Mouse (Mus musculus) cerebellum, postnatal 10 days (tissue): ENCODE results near the gene Trim80.
A peak's percentile ranks its signal among the peaks of the same experiment; 100 is the strongest.
"Not testable (repeated sequence)": the region's sequence is repeated elsewhere in the genome, so short reads cannot be mapped to it uniquely, and the experiment has no call there.

Experiments
- DNase-seq, 2 experiments: peaks; one replicate each; pipeline ENCODE4 v3.0.0; 2021; ENCODE audit warnings: mixed read lengths in 2 of 2

Trim80 gene

DNA sequence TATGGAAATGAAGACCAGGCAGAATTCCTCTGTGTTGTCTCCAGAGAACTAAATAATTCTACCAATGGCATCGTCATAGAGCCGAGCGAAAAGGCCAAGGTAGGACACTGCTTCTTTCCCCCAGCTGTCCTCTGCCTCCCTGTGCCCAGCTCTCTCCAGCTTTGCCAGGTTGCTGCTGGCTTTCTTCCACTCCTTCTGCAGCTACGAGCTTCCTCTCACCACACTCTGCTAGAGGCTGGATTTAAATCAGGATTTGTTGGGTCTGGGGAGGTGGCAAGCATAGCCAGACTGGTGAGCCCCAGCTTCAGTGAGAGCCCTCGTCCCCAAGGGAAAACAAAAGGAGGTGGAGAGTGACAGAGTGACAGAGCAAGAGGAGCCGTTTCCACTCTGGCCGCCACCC, 11.0 kb upstream of the Trim80 start:
- peak; percentile 77 to 83 for DNase-seq

- DNase-seq: no peak
Measured at GRCm38 (mm10) chr11:115430561-115430960, 9.8 kb upstream of the Trim80 start.

- DNase-seq: no peak
Measured at GRCm38 (mm10) chr11:115432814-115433213, 7.5 kb upstream of the Trim80 start.

- DNase-seq: no peak
Measured at GRCm38 (mm10) chr11:115433342-115433741, 7.0 kb upstream of the Trim80 start.

- DNase-seq: peak; percentile 74 to 75
Measured at GRCm38 (mm10) chr11:115435596-115436337, 4.6 kb upstream of the Trim80 start.

GRCm38 (mm10) chr11:115437571-115438122, 2.7 kb upstream of the Trim80 start:
- no peak for DNase-seq

DNA sequence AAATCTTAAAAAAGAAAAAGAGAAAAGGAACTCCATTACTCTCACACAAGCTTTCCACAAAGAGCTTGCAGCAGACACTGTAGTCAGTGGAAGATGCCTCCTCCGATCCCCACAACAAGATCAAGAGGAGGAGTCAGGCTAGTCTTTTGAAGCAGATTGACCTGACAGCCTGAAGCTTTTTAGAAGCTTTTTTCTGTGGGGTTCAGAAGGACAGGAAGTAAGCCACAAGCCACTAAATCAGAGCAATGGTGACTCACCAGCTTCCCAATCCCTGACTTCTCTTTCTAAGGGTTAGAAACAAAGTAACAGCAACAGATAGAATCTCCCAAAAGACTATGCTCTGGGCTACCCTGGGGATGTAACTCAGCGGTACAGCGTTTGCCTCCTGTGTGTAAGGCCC, 1.0 kb upstream of the Trim80 start:
- DNase-seq: no peak

DNA sequence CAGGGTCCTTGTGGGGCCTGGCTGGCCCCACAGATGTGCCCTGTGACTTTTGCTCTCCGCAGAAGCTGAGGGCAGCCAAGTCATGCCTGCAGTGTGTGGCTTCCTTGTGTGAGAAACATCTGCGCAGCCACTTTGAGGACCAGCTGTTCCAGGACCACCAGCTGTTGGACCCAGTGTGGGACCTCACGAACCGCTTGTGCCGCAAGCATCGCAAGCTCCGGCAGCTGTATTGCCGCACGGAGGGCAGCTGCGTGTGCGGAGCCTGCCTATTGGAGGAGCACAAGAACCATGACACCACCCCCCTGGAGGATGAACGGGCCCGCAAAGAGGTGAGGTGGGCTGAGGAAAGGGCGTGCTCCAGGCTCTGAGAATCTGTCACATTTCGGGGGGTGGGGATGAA, 1.1 kb downstream of the Trim80 start:
- no peak for DNase-seq

DNA sequence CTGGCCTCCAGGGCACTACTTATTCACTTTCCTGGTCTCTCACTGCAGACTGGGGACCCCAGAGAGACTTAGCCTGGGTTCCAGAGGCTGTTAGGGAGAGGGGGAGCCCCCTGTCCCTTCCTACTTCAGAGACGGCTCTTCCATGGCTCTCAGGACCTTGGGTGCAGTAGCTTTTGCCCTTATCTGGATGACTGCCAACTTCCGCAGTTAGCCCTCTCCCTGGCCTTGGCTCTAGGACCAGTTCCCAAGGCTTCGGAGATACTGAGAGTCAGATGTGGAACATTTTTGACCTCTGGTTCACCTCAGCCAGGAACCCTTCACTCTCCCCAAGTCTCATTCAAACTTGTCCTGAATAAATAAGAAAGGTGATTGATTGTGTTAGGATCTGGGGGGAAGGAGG, 6.6 kb downstream of the Trim80 start:
- no peak for DNase-seq

DNA sequence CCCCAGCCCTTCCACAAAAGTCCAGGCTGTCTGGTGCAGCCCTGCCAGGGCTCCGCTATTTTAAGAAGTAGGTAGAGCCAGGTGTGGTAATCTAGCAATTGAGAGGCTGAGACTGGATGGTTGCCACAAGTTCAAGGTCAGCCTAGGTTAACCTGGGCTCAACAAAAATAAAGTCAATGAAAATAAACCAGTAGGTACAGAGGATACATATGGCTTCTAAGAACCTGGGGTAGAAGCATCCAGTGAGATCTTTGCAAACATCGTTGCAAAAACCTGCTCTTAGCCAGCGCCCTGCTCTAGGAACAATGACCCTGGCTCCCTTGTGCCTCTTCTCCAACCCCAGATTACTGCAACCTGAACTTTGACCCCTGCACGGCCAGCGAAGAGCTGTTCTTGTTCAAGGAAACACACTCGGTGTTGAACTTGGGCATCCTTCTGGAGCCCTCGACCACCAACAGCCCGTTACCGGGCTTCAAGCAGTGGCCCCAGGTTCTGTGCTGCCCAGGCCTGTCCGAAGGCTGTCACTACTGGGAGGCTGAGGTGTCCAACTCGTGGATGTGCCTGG, 7.1 kb downstream of the Trim80 start:
- no peak for DNase-seq

- no peak for DNase-seq
Measured at GRCm38 (mm10) chr11:115448075-115448474, 7.7 kb downstream of the Trim80 start.

DNA sequence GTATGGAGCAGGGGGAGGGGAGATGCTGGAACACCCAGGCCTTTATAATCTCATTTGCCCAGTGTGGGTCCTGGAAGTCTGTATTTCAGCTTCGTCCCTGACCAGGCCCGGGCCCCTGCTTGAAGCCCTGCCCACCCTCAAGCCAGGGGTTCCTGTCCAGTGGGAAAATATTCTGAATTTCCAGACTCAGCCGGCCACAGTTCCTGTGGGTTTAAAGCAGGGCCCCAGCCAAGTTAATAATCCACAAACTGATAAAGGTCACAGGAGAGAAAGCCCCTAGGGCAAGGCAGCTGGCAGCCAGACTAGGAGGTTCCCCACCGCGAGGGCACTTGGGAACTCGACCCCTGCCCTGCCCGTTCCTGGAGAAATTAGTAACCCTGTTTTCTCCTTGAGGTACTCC, 8.7 kb downstream of the Trim80 start:
- DNase-seq: no peak

GRCm38 (mm10) chr11:115450176-115450575, 9.8 kb downstream of the Trim80 start:
- no peak for DNase-seq

GRCm38 (mm10) chr11:115451781-115452241, 11.5 kb downstream of the Trim80 start:
- DNase-seq: no peak

- DNase-seq: no peak
Measured at GRCm38 (mm10) chr11:115452281-115452860, 12.0 kb downstream of the Trim80 start.

DNA sequence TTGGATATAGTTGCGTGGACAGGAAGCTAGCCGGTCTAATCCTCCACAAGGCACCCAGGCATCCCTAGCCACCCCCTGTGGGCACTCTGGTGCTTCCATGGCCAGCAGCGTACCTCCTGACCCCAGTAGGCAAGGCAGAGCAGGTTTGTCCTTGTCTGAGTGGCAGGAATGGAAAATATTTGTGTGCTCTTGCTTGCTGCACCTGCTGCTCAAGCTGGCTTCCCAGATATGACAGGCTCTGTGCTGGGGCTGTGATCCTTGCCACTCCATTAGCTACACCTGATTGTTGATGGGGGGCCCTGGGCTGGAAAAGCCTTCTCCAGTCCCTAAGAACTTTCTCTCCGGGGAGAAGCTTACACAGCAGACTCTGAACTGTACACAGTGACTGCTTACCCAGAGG, 13.0 kb downstream of the Trim80 start:
- no peak for DNase-seq

GRCm38 (mm10) chr11:115454822-115455221, 14.5 kb downstream of the Trim80 start:
- DNase-seq: not testable (repeated sequence)

DNA sequence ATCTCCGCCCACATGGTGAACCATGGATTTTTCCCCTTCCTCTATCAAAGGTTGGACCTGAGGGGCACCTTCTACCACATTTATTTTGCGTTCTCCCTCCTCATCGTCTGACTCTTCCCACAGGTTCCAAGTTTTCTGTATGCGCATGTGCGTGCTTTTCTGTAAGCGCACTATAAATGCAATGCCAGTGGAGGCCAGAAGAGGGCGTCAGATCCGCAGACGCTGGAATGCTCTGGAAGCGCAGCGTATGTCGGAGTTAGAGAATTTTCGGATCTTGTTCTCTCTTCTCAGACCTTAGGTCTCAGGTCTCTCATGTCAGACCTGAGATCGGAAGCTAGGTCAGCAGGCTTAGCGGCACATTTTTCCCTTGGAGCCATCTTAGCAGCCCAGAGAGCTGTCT, 15.3 kb downstream of the Trim80 start:
- DNase-seq: no peak

DNA sequence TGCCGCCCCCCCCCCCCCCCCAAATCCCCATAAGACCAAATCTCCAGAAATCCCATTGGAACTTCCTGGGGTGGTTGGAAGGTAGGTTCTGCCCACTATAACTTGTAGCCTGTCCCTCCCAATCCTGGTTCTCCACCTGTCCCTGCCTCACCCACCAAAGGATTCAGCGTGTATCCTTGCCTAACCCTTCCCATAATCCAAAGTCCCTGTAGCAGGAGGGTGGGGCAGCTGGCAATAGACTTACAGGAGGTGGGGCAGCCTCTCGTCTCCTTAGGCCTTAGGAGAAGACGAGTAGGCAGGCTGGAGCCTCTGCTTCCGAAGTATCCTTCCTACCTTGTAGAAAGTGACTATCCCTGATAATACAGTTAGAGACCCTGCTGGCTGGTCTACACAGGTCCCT, 15.8 kb downstream of the Trim80 start:
- DNase-seq: no peak

GRCm38 (mm10) chr11:115457405-115457804, 17.1 kb downstream of the Trim80 start:
- no peak for DNase-seq

- peak; percentile 45 to 47 for DNase-seq
Measured at GRCm38 (mm10) chr11:115460976-115461375, 20.6 kb downstream of the Trim80 start.

DNA sequence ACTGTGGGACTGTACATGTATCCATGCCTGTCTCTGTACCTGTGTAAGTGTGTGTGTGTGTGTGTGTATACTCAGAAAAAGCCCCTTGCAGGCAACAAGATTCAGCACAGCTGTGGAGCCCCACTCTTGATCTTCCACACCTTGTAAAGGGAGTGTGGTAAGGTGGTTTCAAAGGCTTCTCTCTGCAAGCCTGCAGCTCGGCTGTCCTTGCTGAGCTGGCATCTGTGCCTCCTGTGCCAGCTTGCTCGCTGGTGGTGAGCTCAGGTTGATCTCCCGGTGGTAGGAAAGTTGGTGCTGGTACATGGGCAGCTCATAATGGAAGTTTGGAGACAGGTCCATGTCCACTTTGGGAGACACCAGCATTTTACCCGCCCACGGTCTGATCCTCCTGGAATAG, 21.5 kb downstream of the Trim80 start:
- no peak for DNase-seq

DNA sequence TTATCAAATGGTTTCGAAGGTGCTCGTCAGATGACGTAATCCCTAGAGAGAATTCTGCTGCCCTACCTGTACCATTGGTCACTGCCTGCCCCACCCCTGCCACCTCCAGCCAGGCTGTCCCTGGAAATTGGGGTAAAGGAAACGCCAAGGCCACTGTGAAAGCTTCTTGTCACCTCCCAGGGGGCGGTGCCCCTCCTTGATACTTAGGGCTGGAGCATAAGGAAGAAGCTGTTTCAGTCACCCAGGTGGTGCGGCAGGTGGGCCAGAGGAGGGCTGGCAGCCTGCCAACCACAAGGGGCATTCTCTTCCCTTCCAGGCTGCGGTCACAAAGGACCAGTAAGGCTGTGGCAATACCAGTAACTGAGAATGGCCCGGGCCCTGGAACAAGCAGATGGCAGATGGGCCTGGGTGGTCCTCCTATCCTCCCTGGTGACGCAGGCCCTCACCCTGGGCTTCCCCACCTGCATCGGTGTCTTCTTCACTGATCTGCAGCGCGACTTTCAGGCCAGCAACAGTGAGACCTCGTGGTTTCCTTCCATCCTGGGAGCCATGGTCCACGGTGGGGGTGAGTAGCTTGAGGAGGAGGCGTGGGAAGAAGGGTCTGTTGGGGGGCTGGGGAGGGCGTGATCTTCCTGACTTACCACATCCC, 22.0 kb downstream of the Trim80 start, which contains the start of gene Slc16a5:
Gene Slc16a5, plus strand, starts transcription at position 232 of the 649 bp plus-strand sequence.
- DNase-seq: peak; percentile 49 to 55
